Mouse (Mus musculus): ENCODE results near the gene Zscan4e.
"Not testable (repeated sequence)": the region's sequence is repeated elsewhere in the genome, so short reads cannot be mapped to it uniquely, and the experiment has no call there.

Gene Zscan4e

GRCm38 (mm10) chr7:11310582-11310981, at the start of gene Zscan4e:
Zscan4e (minus strand) TSS chr7:11310682.
- ATAC-seq (ENCODE audit: low TSS enrichment) = not testable (repeated sequence)
